Mouse (Mus musculus): Measurements from ENCODE around the gene Acat1.

DNA sequence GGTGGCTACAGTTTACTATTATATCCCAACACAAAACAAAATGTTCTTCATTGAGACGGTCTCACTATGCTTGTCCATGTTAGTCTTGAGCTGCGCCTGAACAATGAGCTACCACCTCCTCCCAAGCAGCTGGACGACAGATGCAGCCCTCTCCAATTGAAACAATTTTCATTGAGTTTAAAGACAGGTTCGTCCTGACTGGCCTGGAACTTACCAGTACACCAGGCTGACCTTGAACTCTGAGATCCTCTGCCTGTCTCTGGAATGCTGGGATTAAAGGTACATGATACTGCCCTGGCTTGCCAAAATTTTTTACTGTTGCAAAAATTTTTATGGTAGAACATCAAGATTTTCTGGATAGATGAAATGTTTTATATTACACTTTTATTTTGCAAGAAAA is 4.1 kb upstream of the Acat1 start:
- TF ChIP-seq CTCF (IDR thresholded peaks at IDR 0.05; ENCODE audit: borderline replicate concordance, insufficient read depth, low read depth, low read length): no peak
- TF ChIP-seq POLR2A (IDR thresholded peaks at IDR 0.05; ENCODE audit: borderline replicate concordance, insufficient read depth, low read length): no peak

Measured in cerebellum, adult 2 months (tissue).